ENCODE assay signal across 12 mouse cellular contexts in the genomic region with DNA sequence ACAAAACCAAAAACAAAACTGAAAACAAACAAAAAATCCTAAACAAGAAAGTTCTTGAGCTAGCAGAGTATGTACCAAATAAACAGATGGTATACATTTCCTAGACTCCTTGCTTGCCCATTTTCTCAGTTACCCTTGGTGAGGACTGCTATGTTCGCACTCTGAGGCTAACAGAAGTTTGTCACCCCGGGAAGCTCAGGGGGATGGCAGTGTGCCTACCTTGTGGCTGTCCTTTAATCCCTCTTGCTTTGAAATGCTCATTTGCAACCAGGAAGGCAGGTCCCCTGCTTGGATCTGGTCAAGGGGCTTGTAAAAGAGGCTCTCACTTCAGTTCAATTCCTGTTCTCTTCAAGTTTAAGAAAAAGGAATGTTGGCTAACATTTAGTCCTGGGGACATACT.
DNase-seq lines count a peak whose midpoint lies in the region; ATAC-seq lines count a peak whose summit lies in the region.
"Had no signal": no experiment of that assay in that cellular context is flagged by ENCODE, and none has a peak within 500 bp of the region (broad histone marks: within the 10 kb centered on the region; RNA-seq: fewer than 3 reads in every experiment).

No protein-coding gene starts in this region.

- intact Hi-C loops in gastrocnemius, postnatal 36 days (cut with DNase I): no loop called here
- intact Hi-C loops in heart, postnatal 25 days (cut with DNase I): loop anchor here (5.0 to 10.0 kb wide), 2 partner anchors 77 to 275 kb away; no protein-coding TSS in a partner anchor

- peaks cover 8% of the 10 kb centered on the region; the same call in 1 of the 2 replicates for H3K4me1 ChIP-seq in neural tube, embryonic 13.5 days (replicated peaks)
- H3K4me1 ChIP-seq in embryonic facial prominence, embryonic 10.5 days: peaks cover 43% of the 10 kb centered on the region
- H3K4me1 ChIP-seq: kidney, embryonic 15.5 days had no signal

- H3K27ac ChIP-seq in neural tube, embryonic 13.5 days (replicated peaks): no peak overlapping the region
- H3K27ac ChIP-seq in embryonic facial prominence, embryonic 10.5 days (replicated peaks): peak overlapping the region; percentile 70
- H3K27ac ChIP-seq: embryonic facial prominence, embryonic 13.5 days; kidney, embryonic 15.5 days had no signal

- H3K9ac ChIP-seq in neural tube, embryonic 13.5 days: no peak overlapping the region
- H3K9ac ChIP-seq: embryonic facial prominence, embryonic 13.5 days; kidney, embryonic 15.5 days; liver, postnatal 0 days had no signal

- no peaks in the 10 kb centered on the region for H3K27me3 ChIP-seq in neural tube, embryonic 13.5 days
- H3K27me3 ChIP-seq in embryonic facial prominence, embryonic 10.5 days (replicated peaks; ENCODE audit: low read depth, poor library complexity, severe bottlenecking): no peaks in the 10 kb centered on the region
- H3K27me3 ChIP-seq: embryonic facial prominence, embryonic 13.5 days; kidney, embryonic 15.5 days had no signal

- H3K9me3 ChIP-seq in neural tube, embryonic 13.5 days: no peaks in the 10 kb centered on the region
- no peaks in the 10 kb centered on the region for H3K9me3 ChIP-seq in embryonic facial prominence, embryonic 10.5 days
- H3K9me3 ChIP-seq: embryonic facial prominence, embryonic 13.5 days; G1E; kidney, embryonic 15.5 days had no signal

- peak; percentile 53; the same call in 1 of the 2 replicates for ATAC-seq in neural tube, embryonic 13.5 days (ENCODE audit: low read depth)
- ATAC-seq: liver, postnatal 0 days had no signal

- no peak overlapping the region for H3K4me2 ChIP-seq in neural tube, embryonic 13.5 days
- H3K4me2 ChIP-seq: embryonic facial prominence, embryonic 13.5 days; kidney, embryonic 15.5 days had no signal

- no peak overlapping the region for H3K4me3 ChIP-seq in neural tube, embryonic 13.5 days
- H3K4me3 ChIP-seq in embryonic facial prominence, embryonic 10.5 days: no peak overlapping the region
- H3K4me3 ChIP-seq: embryonic facial prominence, embryonic 13.5 days; kidney, embryonic 15.5 days had no signal

- DNase-seq in neural tube, embryonic 10.5 days (ENCODE audit: extremely low spot score, low spot score): no peak
- DNase-seq in embryonic facial prominence, embryonic 10.5 days (ENCODE audit: low spot score): no peak
- peak; percentile 24 to 30 for DNase-seq in layer of hippocampus, postnatal 36 days
- DNase-seq in gastrocnemius, postnatal 36 days: no peak
- DNase-seq in heart, postnatal 25 days (ENCODE audit: low spot score): no peak
- no peak for DNase-seq in thymus, postnatal 0 days (ENCODE audit: low spot score)
- DNase-seq: adrenal gland, adult 8-10 months; liver, postnatal 0 days had no signal

- no peaks in the 10 kb centered on the region for H3K36me3 ChIP-seq in neural tube, embryonic 13.5 days
- no peaks in the 10 kb centered on the region for H3K36me3 ChIP-seq in embryonic facial prominence, embryonic 10.5 days (replicated peaks)
- H3K36me3 ChIP-seq: embryonic facial prominence, embryonic 13.5 days; G1E; kidney, embryonic 15.5 days had no signal

- 49% methylated on average over 2 of the region's 2 CpGs for WGBS in neural tube, embryonic 13.5 days
- WGBS in embryonic facial prominence, embryonic 10.5 days: 31% methylated on average over 2 of the region's 2 CpGs

Comparison
In these comparisons a context has a peak if more than half of its experiments do, and no peak if none do; other contexts are left out.
1. DNase-seq: peak in layer of hippocampus, postnatal 36 days (2 of 2); none in neural tube, embryonic 10.5 days (single experiment), embryonic facial prominence, embryonic 10.5 days (single experiment), gastrocnemius, postnatal 36 days (0 of 2), heart, postnatal 25 days (single experiment) and thymus, postnatal 0 days (single experiment).